Mouse (Mus musculus): ENCODE measurements around the gene Tcp11. TPM values are rescaled to one million over a fixed set of nuclear protein-coding genes. Genes with fewer than 3 reads are reported as not detected.

Tcp11 gene
- total RNA-seq, 2 experiments from 2014 or later: 1.0 to 1.5 TPM

Other genes with a start within 250 kb of the Tcp11 start
- 10 to 100 TPM; 49.7 to 51.5 TPM for gene Snrpc, start 242.5 kb downstream of the Tcp11 start, total RNA-seq (2021)
- gene Uhrf1bp1, start 224.2 kb downstream of the Tcp11 start, total RNA-seq (2021): 10 to 100 TPM; 14.5 to 16.9 TPM
- 10 to 100 TPM; 39.9 to 40.4 TPM for gene Anks1, start 171.3 kb downstream of the Tcp11 start, total RNA-seq (2021)
- gene Taf11, start 170.8 kb downstream of the Tcp11 start, total RNA-seq (2021): 10 to 100 TPM; 34.6 to 37.4 TPM
- 1 to 10 TPM in 1 of 2 experiments, under 1 TPM in 1; 0.96 to 1.0 TPM for gene Scube3, start 61.5 kb upstream of the Tcp11 start, total RNA-seq (2021)
- 100 to 1,000 TPM; 101 to 112 TPM for gene Zfp523, start 96.5 kb upstream of the Tcp11 start, total RNA-seq (2021)
- gene Def6, start 127.1 kb upstream of the Tcp11 start, total RNA-seq (2021): 1 to 10 TPM; 2.1 to 3.4 TPM
- 10 to 100 TPM; 22.8 to 30.3 TPM for gene Ppard, start 152.1 kb upstream of the Tcp11 start, total RNA-seq (2021)
- gene Fance, start 232.9 kb upstream of the Tcp11 start, total RNA-seq (2021): 10 to 100 TPM; 25.2 to 27.9 TPM
- 100 to 1,000 TPM; 342 TPM for gene Rpl10a, start 247.8 kb upstream of the Tcp11 start, total RNA-seq (2021)

Measured in layer of hippocampus, postnatal 36 days (tissue).